Mouse (Mus musculus): ENCODE results near the gene Csrnp1.

- no peak for TF ChIP-seq POLR2A (IDR thresholded peaks at IDR 0.05; ENCODE audit: extremely low read depth, insufficient read depth, low read length)
- no peak for TF ChIP-seq CTCF (IDR thresholded peaks at IDR 0.05; ENCODE audit: low read depth, low read length)
These were observed 18.4 kb upstream of the Csrnp1 start for GRCm38 (mm10) chr9:120002893-120003292.

Measured in liver, adult 2 months (tissue).